Mouse (Mus musculus): ENCODE data around the gene Gm3015.
"Not testable (repeated sequence)": the region's sequence is repeated elsewhere in the genome, so short reads cannot be mapped to it uniquely, and the experiment has no call there.

The Gm3015 gene

GRCm38 (mm10) chr14:42768721-42769120, at the start of gene Gm3015:
TSS of gene Gm3015 (minus strand) at chr14:42768821.
- DNase-seq = not testable (repeated sequence)

DNA sequence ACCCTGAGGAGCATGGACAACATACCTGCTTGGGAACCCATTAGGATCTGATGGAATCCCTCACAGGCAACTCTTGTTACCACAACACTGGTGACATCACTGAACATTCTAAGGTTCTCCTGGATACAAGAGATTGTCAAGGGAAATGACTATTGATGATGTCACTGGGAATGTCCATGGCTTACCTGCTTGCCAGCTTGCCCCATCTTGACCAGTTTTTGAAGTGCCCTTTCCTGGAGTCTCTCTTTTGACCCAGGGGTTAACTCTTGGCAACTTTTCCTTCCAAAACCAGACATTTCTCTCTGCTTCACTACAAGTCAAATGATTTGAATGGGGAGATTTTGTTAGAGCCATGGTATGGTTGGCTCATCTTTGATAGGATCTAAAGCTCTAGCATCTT, 29.3 kb upstream of the Gm3015 start, which contains the start of gene Gm10377:
Gene Gm10377, minus strand, starts transcription at position 101 of the 400 bp plus-strand sequence.
- DNase-seq = not testable (repeated sequence)
